In the genomic region with DNA sequence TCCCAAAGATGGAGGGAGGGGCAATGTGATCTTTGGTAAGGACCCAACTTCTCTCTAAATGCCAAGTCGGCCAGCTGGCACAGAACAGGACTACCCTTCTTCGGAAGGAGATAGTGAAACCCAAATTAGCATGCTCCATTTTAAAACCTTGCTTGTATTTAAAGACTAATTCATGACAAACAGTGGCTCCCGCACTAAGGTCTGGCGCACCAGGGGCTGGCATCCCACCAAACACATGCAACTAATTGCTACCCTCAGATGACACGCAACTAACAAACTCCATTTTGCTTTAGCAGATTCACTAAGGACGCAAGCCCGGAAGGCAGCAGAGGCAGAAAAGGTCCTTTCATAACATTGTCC, we compare ENCODE assay signal across 10 mouse cellular contexts.
A peak's percentile ranks its signal among the peaks of the same experiment; 100 is the strongest.
DNase-seq lines count a peak whose midpoint lies in the region; ATAC-seq lines count a peak whose summit lies in the region.
"Had no signal": no experiment of that assay in that cellular context is flagged by ENCODE, and none has a peak within 500 bp of the region (broad histone marks: within the 10 kb centered on the region; RNA-seq: fewer than 3 reads in every experiment).

No protein-coding gene starts in this region.

- no peaks in the 10 kb centered on the region for H3K9me3 ChIP-seq in midbrain, embryonic 15.5 days
- H3K9me3 ChIP-seq: heart, embryonic 13.5 days; liver, embryonic 13.5 days had no signal

- H3K36me3 ChIP-seq in midbrain, embryonic 15.5 days (replicated peaks) = no peaks in the 10 kb centered on the region
- H3K36me3 ChIP-seq: heart, embryonic 13.5 days; liver, embryonic 13.5 days had no signal

- no peaks in the 10 kb centered on the region for H3K4me1 ChIP-seq in midbrain, embryonic 15.5 days
- H3K4me1 ChIP-seq: heart, embryonic 13.5 days; liver, embryonic 13.5 days had no signal

- WGBS in midbrain, embryonic 15.5 days = 65% methylated on average over 7 of the region's 7 CpGs

- H3K27me3 ChIP-seq in midbrain, embryonic 15.5 days (replicated peaks) = no peaks in the 10 kb centered on the region
- H3K27me3 ChIP-seq: heart, embryonic 13.5 days; liver, embryonic 13.5 days had no signal

- no peak overlapping the region for H3K4me2 ChIP-seq in midbrain, embryonic 15.5 days
- H3K4me2 ChIP-seq: heart, embryonic 13.5 days; liver, embryonic 13.5 days had no signal

- peak; percentile 6 to 9 for DNase-seq in cerebellum, postnatal 25 days
- no peak for DNase-seq in cerebellum, postnatal 4 days (ENCODE audit: low spot score in 2 of 2)
- peak; percentile 54 for DNase-seq in brain, adult 2 months (ENCODE audit: low read depth, low spot score)
- DNase-seq in frontal cortex, postnatal 14 days (ENCODE audit: low spot score in 2 of 2) = peak; percentile 17 to 63
- DNase-seq in ovary, adult 18-20 months (ENCODE audit: low spot score) = no peak
- DNase-seq in adrenal gland, adult 8-10 months = no peak
- DNase-seq in urinary bladder, postnatal 10 days (ENCODE audit: low spot score) = no peak
- DNase-seq: liver, embryonic 13.5 days had no signal

- no peak overlapping the region for H3K4me3 ChIP-seq in midbrain, embryonic 15.5 days
- H3K4me3 ChIP-seq: heart, embryonic 13.5 days; liver, embryonic 13.5 days had no signal

- H3K9ac ChIP-seq in midbrain, embryonic 15.5 days = no peak overlapping the region
- H3K9ac ChIP-seq: heart, embryonic 13.5 days; liver, embryonic 13.5 days had no signal

- no peak overlapping the region for H3K27ac ChIP-seq in midbrain, embryonic 15.5 days
- H3K27ac ChIP-seq: heart, embryonic 13.5 days; liver, embryonic 13.5 days had no signal

- ATAC-seq in midbrain, embryonic 15.5 days (replicated peaks) = peak; percentile 50

Comparison
In these comparisons a context has a peak if more than half of its experiments do, and no peak if none do; other contexts are left out.
1. DNase-seq: peak in cerebellum, postnatal 25 days (2 of 2), brain, adult 2 months (single experiment) and frontal cortex, postnatal 14 days (2 of 2); none in cerebellum, postnatal 4 days (0 of 2), ovary, adult 18-20 months (single experiment), adrenal gland, adult 8-10 months (single experiment) and urinary bladder, postnatal 10 days (single experiment).